Mouse (Mus musculus): ENCODE results near the gene Amdhd2. TPM values are rescaled to one million over a fixed set of nuclear protein-coding genes. Genes with fewer than 3 reads are reported as not detected.

Gene Amdhd2
- total RNA-seq, 2 experiments from 2014 or later, result 31.0 to 31.7 TPM

GRCm38 (mm10) chr17:24111256-24111655, 52.3 kb downstream of the Amdhd2 start:
- no peak for DNase-seq (ENCODE audit: low spot score in 2 of 2)

- DNase-seq (ENCODE audit: low spot score in 2 of 2), result no peak
Measured at GRCm38 (mm10) chr17:24108896-24109295, 54.7 kb downstream of the Amdhd2 start.

Other genes with a start within 250 kb of the Amdhd2 start
- not detected for gene Dcpp3, start 246.3 kb downstream of the Amdhd2 start, total RNA-seq (2021)
- not detected for gene Sbp, start 222.1 kb downstream of the Amdhd2 start, total RNA-seq (2021)
- gene Sbpl, start 208.5 kb downstream of the Amdhd2 start, total RNA-seq (2021), result not detected
- gene Prss30, start 183.2 kb downstream of the Amdhd2 start, total RNA-seq (2021), result not detected
- not detected for gene Prss22, start 165.7 kb downstream of the Amdhd2 start, total RNA-seq (2021)
- gene Prss27, start 125.6 kb downstream of the Amdhd2 start, total RNA-seq (2021), result not detected
- 10 to 100 TPM; 23.2 to 25.0 TPM for gene Kctd5, start 90.3 kb downstream of the Amdhd2 start, total RNA-seq (2021)
- gene Pdpk1, start 12.8 kb downstream of the Amdhd2 start, total RNA-seq (2021), result 100 to 1,000 TPM; 104 to 113 TPM
- 1,000 to 10,000 TPM; 1,141 to 1,201 TPM for gene Atp6v0c, start 5.9 kb upstream of the Amdhd2 start, total RNA-seq (2021)
- 10 to 100 TPM; 54.2 to 57.6 TPM for gene Tbc1d24, start 41.8 kb upstream of the Amdhd2 start, total RNA-seq (2021)
- 1 to 10 TPM; 7.5 to 9.9 TPM for gene Ntn3, start 45.8 kb upstream of the Amdhd2 start, total RNA-seq (2021)
- gene Tedc2, start 57.1 kb upstream of the Amdhd2 start, total RNA-seq (2021), result 1 to 10 TPM; 7.3 to 8.5 TPM
- gene Ccnf, start 87.7 kb upstream of the Amdhd2 start, total RNA-seq (2021), result 1 to 10 TPM; 4.8 to 5.0 TPM
- gene Abca17, start 187.3 kb upstream of the Amdhd2 start, total RNA-seq (2021), result under 1 TPM; 0.51 to 0.92 TPM
- 10 to 100 TPM; 59.2 to 61.4 TPM for gene Abca3, start 188.2 kb upstream of the Amdhd2 start, total RNA-seq (2021)

Measured in layer of hippocampus, adult 18-20 months (tissue).